Mouse (Mus musculus) lung, embryonic 14.5 days (tissue): ENCODE measurements around the gene Olfr522. TPM values are rescaled to one million over a fixed set of nuclear protein-coding genes. Genes with fewer than 3 reads are reported as not detected.
A peak's percentile ranks its signal among the peaks of the same experiment; 100 is the strongest.

Experiments used
- ATAC-seq: fragments of 200-750 bp; cut with Nextera tagmentation; 2 replicates; pipeline ENCODE4 v1.8.0; 2017; ENCODE audit warnings: mild to moderate bottlenecking, moderate TSS enrichment, moderate library complexity; ENCODE audit not compliant: insufficient read depth
- DNase-seq: peaks from one replicate; pipeline ENCODE4 v3.0.0-alpha.2; 2015
- H3K27ac ChIP-seq: fragments of 300-500 bp; sonication (generic); 2 replicates; pipeline ENCODE4 v1.5.1; 2014; ENCODE audit warnings: low read depth, mild to moderate bottlenecking, moderate library complexity
- H3K27me3 ChIP-seq: fragments of 300-500 bp; sonication (generic); 2 replicates; pipeline ENCODE4 v1.6.1; 2014; ENCODE audit warnings: low read length, control low read depth; ENCODE audit not compliant: insufficient read depth
- H3K36me3 ChIP-seq: fragments of 300-500 bp; sonication (generic); 2 replicates; pipeline ENCODE4 v1.6.1; 2014; ENCODE audit warnings: control low read depth; ENCODE audit not compliant: insufficient read depth
- H3K4me1 ChIP-seq: fragments of 300-500 bp; sonication (generic); 2 replicates; pipeline ENCODE4 v1.6.1; 2014; ENCODE audit warnings: antibody characterized with exemption, control low read depth; ENCODE audit not compliant: insufficient read depth
- H3K4me2 ChIP-seq: fragments of 300-500 bp; sonication (generic); 2 replicates; pipeline ENCODE4 v1.6.1; 2014; ENCODE audit warnings: mild to moderate bottlenecking
- H3K4me3 ChIP-seq: fragments of 300-500 bp; sonication (generic); 2 replicates; pipeline ENCODE4 v1.5.1; 2014; ENCODE audit warnings: low read depth, low read length
- H3K9ac ChIP-seq: fragments of 300-500 bp; sonication (generic); 2 replicates; pipeline ENCODE4 v1.6.1; 2014
- H3K9me3 ChIP-seq: fragments of 300-500 bp; sonication (generic); 2 replicates; pipeline ENCODE4 v1.6.1; 2016; ENCODE audit warnings: low read depth, low read length, control low read depth
- CTCF ChIP-seq: IDR thresholded peaks from 2 replicates; pipeline ENCODE4 v1.5.1; 2016; ENCODE audit warnings: antibody characterized with exemption, low read depth
- WGBS: fragments of 180-500 bp; shearing (Covaris S2); extraction: QIAGEN DNeasy Blood & Tissue Kit; methylation state at CpG from one replicate; pipeline ENCODE4 v1.1.7; 2014; 5-methylcytosine and 5-hydroxymethylcytosine counted together
- polyA plus RNA-seq: library from polyadenylated mRNA; unstranded; fragments of >200 nt; fragmentation: Nextera tagmentation; extraction: Ambion mirVana; gene quantifications from 2 replicates; pipeline ENCODE4 v1.2.1, GENCODE M21; 2014

The Olfr522 gene
- polyA plus RNA-seq, 1 experiment from 2014 or later, result not detected

- no peaks in the 10 kb centered on the region for H3K9me3 ChIP-seq
- no peak overlapping the region for H3K27ac ChIP-seq
- no peaks in the 10 kb centered on the region for H3K27me3 ChIP-seq
- H3K9ac ChIP-seq, result no peak overlapping the region
- H3K36me3 ChIP-seq, result no peaks in the 10 kb centered on the region
- ATAC-seq (no peak), DNase-seq (no peak)
- H3K4me2 ChIP-seq, result no peak overlapping the region
- WGBS, result 68% methylated on average over 1 of the region's 1 CpGs
- H3K4me1 ChIP-seq, result no peaks in the 10 kb centered on the region
- no peak for TF ChIP-seq CTCF
- H3K4me3 ChIP-seq, result no peak overlapping the region
Observed at GRCm38 (mm10) chr7:140167950-140168349, 3.4 kb upstream of the Olfr522 start.

- H3K27me3 ChIP-seq, result 0 out of 2 replicates have a peak, but pooled peaks cover under 1% of the 10 kb centered on the region
- WGBS, result 68% methylated on average over 3 of the region's 3 CpGs
Observed at GRCm38 (mm10) chr7:140160363-140160762, 4.2 kb downstream of the Olfr522 start.

GRCm38 (mm10) chr7:140154218-140154927, 10.2 kb downstream of the Olfr522 start, which contains the start of gene Sprn:
TSS of gene Sprn (minus strand) at chr7:140154877.
- 0 out of 2 replicates have a peak, but pooled peaks cover 2% of the 10 kb centered on the region for H3K36me3 ChIP-seq
- no peaks in the 10 kb centered on the region for H3K4me1 ChIP-seq
- H3K27me3 ChIP-seq, result peaks cover 30% of the 10 kb centered on the region
- WGBS, result 4% methylated on average over 28 of the region's 28 CpGs
- no peaks in the 10 kb centered on the region for H3K9me3 ChIP-seq
- ATAC-seq (no peak), DNase-seq (peak; percentile 5)
- H3K4me2 ChIP-seq, result peak within 1 kb of the TSS; percentile 45
- peak within 1 kb of the TSS; percentile 9; the same call in 1 of the 2 replicates for H3K4me3 ChIP-seq
- no peak within 1 kb of the TSS for H3K27ac ChIP-seq
- H3K9ac ChIP-seq, result no peak within 1 kb of the TSS; the same call in 1 of the 2 replicates
- TF ChIP-seq CTCF, result no peak

More at GRCm38 (mm10) chr7:140160363-140160762, 4.2 kb downstream of the Olfr522 start:
- ATAC-seq (no peak), DNase-seq (no peak)
- Histone ChIP-seq H3K4me3 (no peak overlapping the region), H3K9ac (no peak overlapping the region), H3K9me3 (no peaks in the 10 kb centered on the region), H3K4me2 (no peak overlapping the region), H3K36me3 (no peaks in the 10 kb centered on the region), H3K4me1 (no peaks in the 10 kb centered on the region), H3K27ac (no peak overlapping the region)
- TF ChIP-seq CTCF, result no peak

- Histone ChIP-seq H3K36me3 (0 out of 2 replicates have a peak, but pooled peaks cover 2% of the 10 kb centered on the region), H3K4me2 (no peak overlapping the region; the same call in 1 of the 2 replicates), H3K9me3 (no peaks in the 10 kb centered on the region), H3K27me3 (peaks cover 30% of the 10 kb centered on the region), H3K27ac (no peak overlapping the region), H3K4me1 (no peaks in the 10 kb centered on the region), H3K4me3 (no peak overlapping the region; the same call in 1 of the 2 replicates), H3K9ac (no peak overlapping the region; the same call in 1 of the 2 replicates)
- TF ChIP-seq CTCF, result no peak
- no peak for DNase-seq
- WGBS, result 22% methylated on average over 4 of the region's 4 CpGs
- ATAC-seq, result no peak
Observed at GRCm38 (mm10) chr7:140153829-140154217, 10.7 kb downstream of the Olfr522 start.

DNA sequence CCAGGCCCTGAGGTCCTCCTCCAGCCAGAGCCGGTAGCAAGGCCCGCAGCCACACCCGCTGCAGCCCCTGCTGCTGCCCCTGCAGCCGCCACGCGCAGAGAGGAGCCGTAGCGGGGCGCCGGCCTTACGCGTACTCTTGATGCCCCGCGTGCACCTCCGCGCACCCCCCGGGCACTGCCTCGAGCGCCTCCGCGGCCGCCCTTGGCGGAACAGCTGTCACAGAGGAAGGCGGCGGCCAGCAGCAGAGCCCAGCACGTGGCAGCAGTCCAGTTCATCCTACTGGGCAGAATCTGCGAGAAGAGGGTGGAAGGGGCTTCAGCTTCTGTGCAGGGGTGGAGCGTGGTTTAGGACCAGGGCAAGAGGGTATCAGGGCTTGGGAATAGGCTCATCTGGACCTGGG, 11.2 kb downstream of the Olfr522 start:
- H3K4me1 ChIP-seq, result no peaks in the 10 kb centered on the region
- WGBS, result 2% methylated on average over 28 of the region's 28 CpGs
- ATAC-seq (peak; percentile 30; the same call in 1 of the 2 replicates), DNase-seq (peak; percentile 48)
- no peak overlapping the region for H3K27ac ChIP-seq
- peak overlapping the region; percentile 30 for H3K9ac ChIP-seq
- peak overlapping the region; percentile 51 for H3K4me2 ChIP-seq
- peak overlapping the region; percentile 17; the same call in 1 of the 2 replicates for H3K4me3 ChIP-seq
- 0 out of 2 replicates have a peak, but pooled peaks cover 2% of the 10 kb centered on the region for H3K36me3 ChIP-seq
- H3K9me3 ChIP-seq, result no peaks in the 10 kb centered on the region
- no peak for TF ChIP-seq CTCF
- H3K27me3 ChIP-seq, result peaks cover 30% of the 10 kb centered on the region

DNA sequence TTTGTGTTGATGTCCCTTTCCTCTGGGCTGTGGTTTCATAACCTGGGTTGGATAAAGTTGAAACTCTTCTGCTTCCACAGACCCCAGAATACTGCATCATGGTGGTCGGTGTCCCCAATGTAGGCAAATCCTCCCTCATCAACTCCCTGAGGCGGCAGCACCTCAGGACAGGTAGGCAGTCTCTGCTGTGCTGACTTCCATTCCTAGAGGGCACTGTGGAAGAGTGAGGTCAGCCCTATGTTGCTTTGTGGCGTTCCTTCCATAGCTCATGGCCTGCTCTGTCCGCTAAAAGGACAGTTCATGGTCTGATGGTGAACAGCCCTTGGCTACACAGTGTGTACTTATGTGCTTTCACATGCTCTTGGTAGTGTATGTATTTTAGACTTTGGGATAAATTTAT, 20.0 kb downstream of the Olfr522 start:
- no peak overlapping the region for H3K4me3 ChIP-seq
- ATAC-seq (no peak), DNase-seq (no peak)
- H3K9me3 ChIP-seq, result no peaks in the 10 kb centered on the region
- no peaks in the 10 kb centered on the region; the same call in 1 of the 2 replicates for H3K36me3 ChIP-seq
- no peaks in the 10 kb centered on the region for H3K27me3 ChIP-seq
- TF ChIP-seq CTCF, result no peak
- 78% methylated on average over 4 of the region's 4 CpGs for WGBS
- H3K4me1 ChIP-seq, result no peaks in the 10 kb centered on the region
- H3K9ac ChIP-seq, result no peak overlapping the region
- no peak overlapping the region for H3K4me2 ChIP-seq
- no peak overlapping the region for H3K27ac ChIP-seq

GRCm38 (mm10) chr7:140141350-140141749, 23.2 kb downstream of the Olfr522 start:
- no peak overlapping the region for H3K9ac ChIP-seq
- WGBS, result 3% methylated on average over 14 of the region's 14 CpGs
- no peak overlapping the region for H3K4me2 ChIP-seq
- ATAC-seq (no peak), DNase-seq (peak; percentile 86)
- no peaks in the 10 kb centered on the region; the same call in 1 of the 2 replicates for H3K4me1 ChIP-seq
- no peak overlapping the region for H3K4me3 ChIP-seq
- no peaks in the 10 kb centered on the region for H3K36me3 ChIP-seq
- H3K27ac ChIP-seq, result no peak overlapping the region
- no peaks in the 10 kb centered on the region for H3K9me3 ChIP-seq
- no peaks in the 10 kb centered on the region for H3K27me3 ChIP-seq
- peak; percentile 71 for TF ChIP-seq CTCF
